In genomic region chr10:88827596-88827995, GRCm38 (mm10) we compare ENCODE assay signal across 10 mouse cellular contexts. TPM values are rescaled to one million over a fixed set of nuclear protein-coding genes. Genes with fewer than 3 reads are reported as not detected.
DNase-seq lines count a peak whose midpoint lies in the region; ATAC-seq and TF ChIP-seq lines count a peak whose summit lies in the region.
"Had no signal": no experiment of that assay in that cellular context is flagged by ENCODE, and none has a peak within 500 bp of the region (broad histone marks: within the 10 kb centered on the region; RNA-seq: fewer than 3 reads in every experiment).

No protein-coding gene starts in this region.

- DNase-seq in heart, adult 9 months (ENCODE audit: low spot score in 2 of 2), result no peak
- DNase-seq in G1E (ENCODE audit: low spot score), result no peak
- DNase-seq in midbrain, embryonic 10.5 days (ENCODE audit: low spot score), result no peak
- no peak for DNase-seq in right cerebral cortex, postnatal 25 days
- DNase-seq in thymus, postnatal 0 days (ENCODE audit: low spot score), result no peak
- no peak for DNase-seq in layer of hippocampus, adult 18-20 months (ENCODE audit: low spot score in 2 of 2)
- DNase-seq: cerebellum, adult 9-11 months had no signal

- peaks cover 20% of the 10 kb centered on the region for H3K36me3 ChIP-seq in heart, embryonic 12.5 days
- peaks cover 26% of the 10 kb centered on the region for H3K36me3 ChIP-seq in G1E (replicated peaks)
- H3K36me3 ChIP-seq in hindbrain, embryonic 15.5 days, result peaks cover 11% of the 10 kb centered on the region; the same call in 1 of the 2 replicates
- peaks cover 23% of the 10 kb centered on the region for H3K36me3 ChIP-seq in midbrain, embryonic 10.5 days

- H3K4me3 ChIP-seq in heart, embryonic 12.5 days, result 0 out of 2 replicates have a peak overlapping the region, but pooled peaks have one; percentile 72
- H3K4me3 ChIP-seq in G1E (ENCODE audit: low read depth, low read length), result peak overlapping the region; percentile 95; the same call in 1 of the 2 replicates
- peak overlapping the region; percentile 97 for H3K4me3 ChIP-seq in hindbrain, embryonic 15.5 days
- peak overlapping the region; percentile 92 for H3K4me3 ChIP-seq in midbrain, embryonic 10.5 days

- no peaks in the 10 kb centered on the region for H3K27me3 ChIP-seq in heart, embryonic 12.5 days (replicated peaks)
- no peaks in the 10 kb centered on the region for H3K27me3 ChIP-seq in G1E (ENCODE audit: insufficient read depth, low read length)
- H3K27me3 ChIP-seq in hindbrain, embryonic 15.5 days, result no peaks in the 10 kb centered on the region
- H3K27me3 ChIP-seq in midbrain, embryonic 10.5 days (ENCODE audit: low read depth, poor library complexity, severe bottlenecking), result no peaks in the 10 kb centered on the region

- no peak overlapping the region for H3K27ac ChIP-seq in heart, embryonic 12.5 days (ENCODE audit: poor library complexity, severe bottlenecking)
- no peak overlapping the region for H3K27ac ChIP-seq in hindbrain, embryonic 15.5 days (replicated peaks)
- no peak overlapping the region for H3K27ac ChIP-seq in midbrain, embryonic 10.5 days (replicated peaks)

- H3K9me3 ChIP-seq in heart, embryonic 12.5 days (replicated peaks), result no peaks in the 10 kb centered on the region
- H3K9me3 ChIP-seq in G1E (replicated peaks), result no peaks in the 10 kb centered on the region
- no peaks in the 10 kb centered on the region for H3K9me3 ChIP-seq in hindbrain, embryonic 15.5 days
- no peaks in the 10 kb centered on the region for H3K9me3 ChIP-seq in midbrain, embryonic 10.5 days (replicated peaks)

- H3K4me1 ChIP-seq in heart, embryonic 12.5 days (replicated peaks), result 0 out of 2 replicates have a peak, but pooled peaks cover 4% of the 10 kb centered on the region
- peaks cover 9% of the 10 kb centered on the region; the same call in 1 of the 2 replicates for H3K4me1 ChIP-seq in G1E (ENCODE audit: insufficient read depth, low read depth, low read length)
- peaks cover 11% of the 10 kb centered on the region for H3K4me1 ChIP-seq in hindbrain, embryonic 15.5 days (replicated peaks)
- H3K4me1 ChIP-seq in midbrain, embryonic 10.5 days, result peaks cover 13% of the 10 kb centered on the region

- H3K4me2 ChIP-seq in heart, embryonic 12.5 days, result peak overlapping the region; percentile 84
- peak overlapping the region; percentile 87 for H3K4me2 ChIP-seq in hindbrain, embryonic 15.5 days

- 88% methylated on average over 4 of the region's 4 CpGs for WGBS in heart, embryonic 12.5 days
- WGBS in hindbrain, embryonic 15.5 days, result 91% methylated on average over 4 of the region's 4 CpGs
- 92% methylated on average over 4 of the region's 4 CpGs for WGBS in midbrain, embryonic 10.5 days

- no peak for TF ChIP-seq CTCF in G1E (IDR thresholded peaks at IDR 0.05; ENCODE audit: low read depth, low read length)

- no peak for ATAC-seq in heart, embryonic 12.5 days (ENCODE audit: insufficient number of reproducible peaks, low FRiP score)
- no peak for ATAC-seq in G1E (ENCODE audit: extremely low read depth, insufficient number of reproducible peaks, low FRiP score, poor library complexity, severe bottlenecking)
- ATAC-seq in hindbrain, embryonic 15.5 days (ENCODE audit: low FRiP score, low read depth), result no peak

- H3K9ac ChIP-seq in heart, embryonic 12.5 days, result no peak overlapping the region
- no peak overlapping the region for H3K9ac ChIP-seq in hindbrain, embryonic 15.5 days

RNA-seq across cellular contexts. Expression of gene Utp20, which starts 1.0 kb away (rescaled TPM):
- polyA plus RNA-seq in heart, embryonic 12.5 days (2016; fragmentation: Nextera tagmentation; extraction: Ambion mirVana), result 17.1 and 17.3 TPM in 2 replicates
- total RNA-seq in G1E (2014; fragmentation: Nextera tagmentation) (50.5 and 67.8 TPM in 2 replicates), G1E (2017) (30.3 and 34.3 TPM in 2 replicates)
- 25.7 and 33.7 TPM in 2 replicates for polyA plus RNA-seq in G1E (2012)
- polyA plus RNA-seq in hindbrain, embryonic 15.5 days (2015; fragmentation: Nextera tagmentation; extraction: Ambion mirVana), result 8.7 and 9.5 TPM in 2 replicates
- polyA plus RNA-seq in midbrain, embryonic 10.5 days (2016; fragmentation: Nextera tagmentation; extraction: Ambion mirVana), result 19.4 and 20.9 TPM in 2 replicates
- polyA plus RNA-seq in thymus, postnatal 0 days (2015; fragmentation: Nextera tagmentation; extraction: Ambion mirVana), result 9.5 and 9.8 TPM in 2 replicates
- 10 to 100 TPM; 18.9 to 20.0 TPM for total RNA-seq in layer of hippocampus, adult 18-20 months (2021)

RNA-seq across cellular contexts. Expression of gene Slc5a8, which starts 58.2 kb away (rescaled TPM):
- 0.04 and 0.08 TPM in 2 replicates for polyA plus RNA-seq in heart, embryonic 12.5 days (2016; fragmentation: Nextera tagmentation; extraction: Ambion mirVana)
- total RNA-seq in G1E (2014; fragmentation: Nextera tagmentation), result not detected in 2 replicates
- total RNA-seq in G1E (2017), result 0.06 and 0.11 TPM in 2 replicates
- not detected in 2 replicates for polyA plus RNA-seq in G1E (2012)
- 0.04 and 0.08 TPM in 2 replicates for polyA plus RNA-seq in hindbrain, embryonic 15.5 days (2015; fragmentation: Nextera tagmentation; extraction: Ambion mirVana)
- polyA plus RNA-seq in midbrain, embryonic 10.5 days (2016; fragmentation: Nextera tagmentation; extraction: Ambion mirVana), result 0.02 and 0.04 TPM in 2 replicates
- 0.63 and 0.70 TPM in 2 replicates for polyA plus RNA-seq in thymus, postnatal 0 days (2015; fragmentation: Nextera tagmentation; extraction: Ambion mirVana)
- total RNA-seq in layer of hippocampus, adult 18-20 months (2021), result under 1 TPM in 1 of 2 experiments, not detected in 1; 0.05 TPM
- polyA plus RNA-seq: spleen, adult 2 months had no signal
